ENCODE assay signal across 7 mouse cellular contexts in genomic region chr17:32829540-32830417, GRCm38 (mm10). TPM values are rescaled to one million over a fixed set of nuclear protein-coding genes. Genes with fewer than 3 reads are reported as not detected.
DNase-seq lines count a peak whose midpoint lies in the region; ATAC-seq lines count a peak whose summit lies in the region.

Gene Zfp799, minus strand, starts transcription at chr17:32830261.

- no peaks in the 10 kb centered on the region for H3K27me3 ChIP-seq in embryonic facial prominence, embryonic 12.5 days
- no peaks in the 10 kb centered on the region for H3K27me3 ChIP-seq in limb, embryonic 11.5 days (ENCODE audit: control insufficient read depth, insufficient read depth, low read length)
- no peaks in the 10 kb centered on the region for H3K27me3 ChIP-seq in midbrain, embryonic 14.5 days (ENCODE audit: control insufficient read depth, insufficient read depth, low read length)

- ATAC-seq in embryonic facial prominence, embryonic 12.5 days (ENCODE audit: insufficient number of reproducible peaks, insufficient read depth, low FRiP score, low TSS enrichment), result peak; percentile 94
- ATAC-seq in limb, embryonic 11.5 days (ENCODE audit: insufficient number of reproducible peaks, low FRiP score, low TSS enrichment, low read depth), result peak; percentile 95
- peak; percentile 98 for ATAC-seq in midbrain, embryonic 14.5 days (ENCODE audit: low FRiP score, low TSS enrichment)

- peak within 1 kb of the TSS; percentile 77 for H3K4me2 ChIP-seq in embryonic facial prominence, embryonic 12.5 days (replicated peaks)
- peak within 1 kb of the TSS; percentile 78 for H3K4me2 ChIP-seq in limb, embryonic 11.5 days (ENCODE audit: low read depth, severe bottlenecking)
- H3K4me2 ChIP-seq in midbrain, embryonic 14.5 days (ENCODE audit: low read length), result peak within 1 kb of the TSS; percentile 88

- 2% methylated on average over 35 of the region's 35 CpGs for WGBS in embryonic facial prominence, embryonic 12.5 days
- WGBS in limb, embryonic 11.5 days, result 2% methylated on average over 35 of the region's 35 CpGs
- WGBS in midbrain, embryonic 14.5 days, result 2% methylated on average over 35 of the region's 35 CpGs

- peak within 1 kb of the TSS; percentile 79 for H3K4me3 ChIP-seq in embryonic facial prominence, embryonic 12.5 days
- peak within 1 kb of the TSS; percentile 85 for H3K4me3 ChIP-seq in limb, embryonic 11.5 days (ENCODE audit: low read depth, low read length)
- H3K4me3 ChIP-seq in midbrain, embryonic 14.5 days (replicated peaks; ENCODE audit: low read depth, low read length), result peak within 1 kb of the TSS; percentile 74

- H3K27ac ChIP-seq in embryonic facial prominence, embryonic 12.5 days, result peak within 1 kb of the TSS; percentile 75
- 0 out of 2 replicates have a peak within 1 kb of the TSS, but pooled peaks have one; percentile 14 for H3K27ac ChIP-seq in limb, embryonic 11.5 days (replicated peaks; ENCODE audit: low read depth, low read length)
- H3K27ac ChIP-seq in midbrain, embryonic 14.5 days (replicated peaks; ENCODE audit: low read depth, low read length), result peak within 1 kb of the TSS; percentile 87

- H3K9ac ChIP-seq in embryonic facial prominence, embryonic 12.5 days, result peak within 1 kb of the TSS; percentile 92
- H3K9ac ChIP-seq in limb, embryonic 11.5 days (ENCODE audit: low read length), result peak within 1 kb of the TSS; percentile 98
- peak within 1 kb of the TSS; percentile 93 for H3K9ac ChIP-seq in midbrain, embryonic 14.5 days (replicated peaks; ENCODE audit: low read length)

- peaks cover 19% of the 10 kb centered on the region for H3K36me3 ChIP-seq in embryonic facial prominence, embryonic 12.5 days
- no peaks in the 10 kb centered on the region; the same call in 1 of the 2 replicates for H3K36me3 ChIP-seq in limb, embryonic 11.5 days (ENCODE audit: control insufficient read depth, insufficient read depth, low read length)
- peaks cover 13% of the 10 kb centered on the region for H3K36me3 ChIP-seq in midbrain, embryonic 14.5 days (ENCODE audit: control insufficient read depth, insufficient read depth, low read length)

- H3K4me1 ChIP-seq in embryonic facial prominence, embryonic 12.5 days, result peaks cover 6% of the 10 kb centered on the region; the same call in 1 of the 2 replicates
- H3K4me1 ChIP-seq in limb, embryonic 11.5 days (ENCODE audit: control insufficient read depth, insufficient read depth, low read length), result 0 out of 2 replicates have a peak, but pooled peaks cover 6% of the 10 kb centered on the region
- H3K4me1 ChIP-seq in midbrain, embryonic 14.5 days (ENCODE audit: control insufficient read depth, insufficient read depth, low read length), result peaks cover 11% of the 10 kb centered on the region

- peak; percentile 76 to 79 for DNase-seq in adrenal gland, postnatal 36 days
- peak; percentile 99 for DNase-seq in heart, adult 11 months
- peak; percentile 77 for DNase-seq in kidney, adult 18-20 months
- DNase-seq in limb, embryonic 11.5 days (ENCODE audit: low spot score), result peak; percentile 84
- peak; percentile 95 for DNase-seq in midbrain, embryonic 14.5 days
- peak; percentile 28 to 52 for DNase-seq in spleen, adult 18-20 months

- no peaks in the 10 kb centered on the region for H3K9me3 ChIP-seq in embryonic facial prominence, embryonic 12.5 days
- H3K9me3 ChIP-seq in limb, embryonic 11.5 days (ENCODE audit: control insufficient read depth, low read length), result no peaks in the 10 kb centered on the region
- no peaks in the 10 kb centered on the region for H3K9me3 ChIP-seq in midbrain, embryonic 14.5 days (ENCODE audit: control insufficient read depth, low read length)

RNA-seq across cellular contexts. Expression of gene Zfp799, which starts in this region (rescaled TPM):
- total RNA-seq in adrenal gland, postnatal 36 days (2021), result 10 to 100 TPM; 11.4 to 12.1 TPM
- 19.4 and 23.5 TPM in 2 replicates for polyA plus RNA-seq in embryonic facial prominence, embryonic 12.5 days (2016; fragmentation: Nextera tagmentation; extraction: Ambion mirVana)
- polyA plus RNA-seq in limb, embryonic 11.5 days (2014; fragmentation: Nextera tagmentation; extraction: Ambion mirVana), result 22.2 and 24.1 TPM in 2 replicates
- polyA plus RNA-seq in midbrain, embryonic 14.5 days (2014; fragmentation: Nextera tagmentation; extraction: Ambion mirVana), result 21.4 and 23.7 TPM in 2 replicates

Comparison
In these comparisons a context has a peak if more than half of its experiments do, and no peak if none do; other contexts are left out.
1. Peak in every context shown above with its lines: DNase-seq, ATAC-seq, H3K4me3 ChIP-seq and H3K27ac ChIP-seq.
2. DNase-seq: peak in every context shown above with its lines; median percentile 99 in heart, adult 11 months; 95 in midbrain, embryonic 14.5 days; 84 in limb, embryonic 11.5 days; 78 in adrenal gland, postnatal 36 days; 77 in kidney, adult 18-20 months; 40 in spleen, adult 18-20 months.
3. H3K27ac ChIP-seq: peak in every context shown above with its lines; median percentile 87 in midbrain, embryonic 14.5 days; 75 in embryonic facial prominence, embryonic 12.5 days; 14 in limb, embryonic 11.5 days.